Mouse (Mus musculus): ENCODE results near the gene Rpia. TPM values are rescaled to one million over a fixed set of nuclear protein-coding genes. Genes with fewer than 3 reads are reported as not detected.

Rpia gene
- total RNA-seq, 2 experiments from 2014 or later: 10.1 to 10.3 TPM

DNA sequence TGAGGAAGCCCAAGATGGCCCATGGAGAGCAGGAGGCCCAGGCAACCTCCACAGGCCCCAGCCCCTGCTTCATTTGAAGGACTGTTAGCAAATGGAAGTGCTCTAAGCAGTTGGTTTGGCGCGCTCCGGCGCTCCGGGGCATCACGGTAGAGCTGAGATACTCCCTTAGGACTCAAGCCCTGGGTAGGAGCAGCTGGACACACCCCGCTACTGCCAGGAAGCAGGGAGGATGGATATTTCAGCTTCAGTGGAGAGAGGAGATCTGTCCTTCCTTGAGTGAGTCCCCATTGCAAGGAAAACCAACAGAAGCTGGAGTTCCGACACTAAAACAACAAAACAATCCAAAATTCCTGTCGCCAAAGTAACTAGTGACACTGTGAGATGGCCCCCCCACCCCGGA is 37.2 kb downstream of the Rpia start:
- DNase-seq (ENCODE audit: low spot score in 2 of 2): no peak

GRCm38 (mm10) chr6:70752351-70752750 is 39.7 kb downstream of the Rpia start:
- DNase-seq (ENCODE audit: low spot score in 2 of 2): no peak

- no peak for DNase-seq (ENCODE audit: low spot score in 2 of 2)
Observed at GRCm38 (mm10) chr6:70751898-70752273, 40.1 kb downstream of the Rpia start.

- no peak for DNase-seq (ENCODE audit: low spot score in 2 of 2)
Observed at GRCm38 (mm10) chr6:70751251-70751897, 40.7 kb downstream of the Rpia start.

- no peak for DNase-seq (ENCODE audit: low spot score in 2 of 2)
Observed at GRCm38 (mm10) chr6:70749750-70750149, 42.3 kb downstream of the Rpia start.

GRCm38 (mm10) chr6:70747702-70748101 is 44.3 kb downstream of the Rpia start:
- DNase-seq (ENCODE audit: low spot score in 2 of 2): no peak

- no peak for DNase-seq (ENCODE audit: low spot score in 2 of 2)
Observed at GRCm38 (mm10) chr6:70743902-70744301, 48.1 kb downstream of the Rpia start.

DNA sequence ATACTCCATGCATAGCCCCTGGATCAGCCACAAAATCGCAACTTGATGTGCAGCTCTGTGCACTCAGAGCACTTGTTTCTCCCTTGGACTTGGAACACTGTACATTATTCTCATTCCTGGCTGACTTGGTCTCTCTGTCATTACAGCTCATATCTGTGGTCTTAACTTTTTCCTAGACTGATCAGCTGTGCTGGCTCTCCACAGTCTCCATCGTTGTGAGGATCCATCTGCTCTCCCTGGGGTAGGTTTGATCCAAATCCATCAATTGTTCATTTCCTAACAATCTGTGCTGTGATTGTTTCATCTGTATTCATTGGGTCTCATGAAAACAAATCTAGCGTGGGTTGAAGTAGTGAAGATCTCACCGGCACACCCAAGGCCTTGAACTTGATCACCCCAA is 49.2 kb downstream of the Rpia start:
- DNase-seq (ENCODE audit: low spot score in 2 of 2): peak; percentile 39 to 66

- DNase-seq (ENCODE audit: low spot score in 2 of 2): no peak
Observed at GRCm38 (mm10) chr6:70740535-70740934, 51.5 kb downstream of the Rpia start.

DNA sequence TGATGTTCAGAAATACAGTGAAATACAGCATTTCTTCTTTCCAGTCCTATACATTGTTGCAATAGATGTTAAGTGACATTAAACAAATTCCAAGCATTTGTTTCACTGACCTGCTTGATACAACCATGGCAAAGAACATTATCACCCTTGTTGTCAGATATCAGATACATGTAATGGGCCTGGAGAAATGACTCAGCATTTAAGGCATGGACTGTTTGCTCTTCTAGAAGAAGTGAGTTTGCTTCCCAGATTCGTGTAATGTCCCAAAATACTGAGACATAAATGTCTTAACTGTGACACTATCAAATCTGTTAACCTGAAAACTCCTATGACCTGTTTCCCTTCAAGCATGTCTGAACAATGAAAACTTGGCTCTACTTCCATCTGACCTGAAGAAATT is 52.6 kb downstream of the Rpia start:
- no peak for DNase-seq (ENCODE audit: low spot score in 2 of 2)

- no peak for DNase-seq (ENCODE audit: low spot score in 2 of 2)
Observed at GRCm38 (mm10) chr6:70735528-70735927, 56.5 kb downstream of the Rpia start.

DNA sequence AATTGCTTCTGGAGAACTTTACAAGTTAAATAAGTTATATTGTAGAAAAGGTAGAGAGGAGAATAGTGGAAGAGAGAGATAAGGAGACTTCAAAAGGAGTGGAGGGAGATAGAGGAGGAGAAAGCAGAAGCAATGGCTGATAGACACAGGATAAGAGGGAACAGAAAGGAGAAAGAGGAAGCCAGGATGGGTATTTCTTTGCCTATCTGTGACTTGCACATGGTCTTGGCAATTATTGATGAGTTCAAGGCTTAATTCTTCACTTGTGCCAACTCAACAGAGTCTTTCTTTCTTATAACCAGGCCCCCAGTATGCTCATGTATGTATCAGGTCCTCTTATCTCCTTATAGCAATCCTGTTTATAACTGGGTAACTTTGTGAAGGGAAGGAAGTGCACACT is 61.2 kb downstream of the Rpia start:
- DNase-seq (ENCODE audit: low spot score in 2 of 2): no peak

GRCm38 (mm10) chr6:70729125-70729524 is 62.9 kb downstream of the Rpia start:
- no peak for DNase-seq (ENCODE audit: low spot score in 2 of 2)

- DNase-seq (ENCODE audit: low spot score in 2 of 2): no peak
Observed at GRCm38 (mm10) chr6:70727094-70727721, 64.8 kb downstream of the Rpia start.

DNA sequence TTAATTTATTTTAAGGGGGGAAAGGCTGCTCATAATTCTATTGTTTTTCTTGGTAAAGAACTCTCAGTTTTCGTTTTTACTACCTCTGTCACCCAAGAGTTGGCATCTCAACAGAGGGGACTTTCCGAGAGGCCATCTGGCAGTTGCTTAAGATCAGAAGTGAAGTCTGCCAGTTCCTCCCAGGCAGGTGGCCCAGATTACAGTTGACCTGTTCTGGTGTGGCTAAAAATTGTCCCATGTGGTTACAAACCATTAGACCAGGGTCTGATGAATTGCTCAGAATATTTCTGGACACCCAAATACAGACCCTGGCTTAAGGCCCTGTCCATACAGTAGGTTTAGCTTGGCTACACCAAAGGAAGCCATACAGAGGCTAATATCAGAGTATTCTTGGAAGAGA is 66.4 kb downstream of the Rpia start:
- no peak for DNase-seq (ENCODE audit: low spot score in 2 of 2)

GRCm38 (mm10) chr6:70724722-70725121 is 67.3 kb downstream of the Rpia start:
- no peak for DNase-seq (ENCODE audit: low spot score in 2 of 2)

DNA sequence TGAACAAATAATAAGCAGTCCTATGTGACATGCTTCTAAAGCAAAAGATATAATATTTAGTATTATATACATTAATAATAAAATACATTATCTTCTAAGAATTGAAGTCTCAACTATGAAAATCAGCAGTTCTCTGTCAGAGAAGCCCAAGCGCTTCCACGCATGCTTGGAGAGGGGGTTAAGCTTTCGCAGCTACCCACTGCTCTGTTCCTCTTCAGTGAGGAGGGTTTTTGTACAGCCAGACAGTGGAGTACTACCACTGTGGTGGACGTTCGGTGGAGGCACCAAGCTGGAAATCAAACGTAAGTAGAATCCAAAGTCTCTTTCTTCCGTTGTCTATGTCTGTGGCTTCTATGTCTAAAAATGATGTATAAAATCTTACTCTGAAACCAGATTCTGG is 69.7 kb downstream of the Rpia start:
- no peak for DNase-seq (ENCODE audit: low spot score in 2 of 2)

DNA sequence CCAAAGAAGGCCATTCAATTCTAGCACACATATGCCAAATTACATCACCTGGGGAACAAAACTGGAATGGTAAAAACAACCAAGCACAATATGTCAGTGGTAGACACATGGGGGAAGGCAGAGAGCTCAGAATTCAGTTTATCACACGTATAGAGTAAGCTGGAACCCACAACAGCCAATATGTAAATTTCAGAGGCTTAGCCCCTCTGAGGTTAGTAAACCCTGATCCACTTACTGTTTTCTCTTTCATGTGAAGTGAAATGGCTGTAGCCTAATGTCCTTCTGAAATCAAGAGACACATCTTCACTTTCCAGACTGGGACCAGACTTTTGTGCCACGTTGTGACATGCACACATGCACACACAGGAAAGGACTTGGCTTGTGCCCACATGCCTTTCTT is 73.3 kb downstream of the Rpia start:
- no peak for DNase-seq (ENCODE audit: low spot score in 2 of 2)

DNA sequence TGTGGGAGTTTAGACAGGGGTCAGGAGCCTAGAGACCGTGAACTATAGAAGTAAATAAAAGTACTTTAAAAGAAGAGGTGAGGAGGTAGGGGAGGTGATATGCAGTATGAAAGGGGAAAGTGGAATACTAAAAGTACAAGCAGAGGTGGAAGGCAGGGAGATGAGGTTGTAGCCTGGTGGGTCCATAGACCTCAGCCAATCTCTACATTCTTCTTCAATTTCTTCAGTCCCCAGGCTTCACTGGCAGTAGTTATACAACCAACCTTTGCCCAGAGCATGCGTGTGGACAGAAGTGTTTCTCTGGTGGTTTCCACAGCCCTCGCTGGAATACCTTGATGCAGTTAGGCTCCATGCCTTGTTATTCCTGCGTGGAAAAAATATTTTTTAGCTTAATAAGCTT is 73.9 kb downstream of the Rpia start:
- no peak for DNase-seq (ENCODE audit: low spot score in 2 of 2)

GRCm38 (mm10) chr6:70716701-70717393 is 75.2 kb downstream of the Rpia start:
- DNase-seq (ENCODE audit: low spot score in 2 of 2): no peak
